Mouse (Mus musculus) liver, embryonic 16.5 days (tissue): ENCODE data around the gene Babam2. TPM values are rescaled to one million over a fixed set of nuclear protein-coding genes. Genes with fewer than 3 reads are reported as not detected.
A peak's percentile ranks its signal among the peaks of the same experiment; 100 is the strongest.

Experiments used
- ATAC-seq: fragments of 200-750 bp; cut with Nextera tagmentation; 2 replicates; pipeline ENCODE4 v1.8.0; 2017; ENCODE audit warnings: low read depth, mild to moderate bottlenecking, moderate number of reproducible peaks, moderate library complexity
- H3K27ac ChIP-seq: fragments of 300-500 bp; sonication (generic); 2 replicates; pipeline ENCODE4 v1.5.1; 2014; ENCODE audit warnings: mild to moderate bottlenecking, low read length
- H3K27me3 ChIP-seq: fragments of 300-500 bp; sonication (generic); 2 replicates; pipeline ENCODE4 v1.6.1; 2014; ENCODE audit warnings: low read depth, low read length, mixed read lengths; ENCODE audit not compliant: control insufficient read depth, insufficient read depth
- H3K36me3 ChIP-seq: fragments of 300-500 bp; sonication (generic); 2 replicates; pipeline ENCODE4 v1.6.1; 2014; ENCODE audit warnings: mild to moderate bottlenecking; ENCODE audit not compliant: control insufficient read depth, insufficient read depth
- H3K4me1 ChIP-seq: fragments of 300-500 bp; sonication (generic); 2 replicates; pipeline ENCODE4 v1.6.1; 2014; ENCODE audit warnings: low read depth, low read length, mixed read lengths; ENCODE audit not compliant: control insufficient read depth
- H3K4me2 ChIP-seq: fragments of 300-500 bp; sonication (generic); 2 replicates; pipeline ENCODE4 v1.6.1; 2014; ENCODE audit warnings: low read depth, low read length, mixed read lengths
- H3K4me3 ChIP-seq: fragments of 300-500 bp; sonication (generic); 2 replicates; pipeline ENCODE4 v1.5.1; 2014; ENCODE audit warnings: low read depth, mild to moderate bottlenecking, low read length
- H3K9ac ChIP-seq: fragments of 300-500 bp; sonication (generic); 2 replicates; pipeline ENCODE4 v1.6.1; 2014; ENCODE audit warnings: low read depth, low read length
- H3K9me3 ChIP-seq: fragments of 300-500 bp; sonication (generic); replicated peaks from 2 replicates; pipeline ENCODE4 v1.6.1; 2016; ENCODE audit warnings: low read length; ENCODE audit not compliant: control insufficient read depth
- WGBS: fragments of 180-500 bp; shearing (Covaris S2); extraction: QIAGEN DNeasy Blood & Tissue Kit; methylation state at CpG from one replicate; pipeline ENCODE4 v1.1.7; 2014; ENCODE audit not compliant: insufficient replicate concordance; 5-methylcytosine and 5-hydroxymethylcytosine counted together
- polyA plus RNA-seq: library from polyadenylated mRNA; unstranded; fragments of >200 nt; fragmentation: Nextera tagmentation; extraction: Ambion mirVana; gene quantifications from 2 replicates; pipeline ENCODE4 v1.2.1, GENCODE M21; 2015

Gene Babam2
- polyA plus RNA-seq, 1 experiment from 2014 or later, result 32.4 TPM

- H3K9ac ChIP-seq, result no peak overlapping the region
- no peak for ATAC-seq
- H3K27ac ChIP-seq, result no peak overlapping the region
Observed at GRCm38 (mm10) chr5:32102971-32103431, 405.5 kb downstream of the Babam2 start.

GRCm38 (mm10) chr5:32103545-32103944, 406.1 kb downstream of the Babam2 start:
- no peak overlapping the region for H3K4me3 ChIP-seq
- H3K36me3 ChIP-seq, result no peaks in the 10 kb centered on the region
- WGBS, result 52% methylated on average over 1 of the region's 1 CpGs
- no peaks in the 10 kb centered on the region for H3K9me3 ChIP-seq
- no peak for ATAC-seq
- no peak overlapping the region for H3K9ac ChIP-seq
- no peaks in the 10 kb centered on the region for H3K27me3 ChIP-seq
- H3K4me2 ChIP-seq, result no peak overlapping the region
- no peaks in the 10 kb centered on the region for H3K4me1 ChIP-seq
- no peak overlapping the region for H3K27ac ChIP-seq

More at GRCm38 (mm10) chr5:32102971-32103431, 405.5 kb downstream of the Babam2 start:
- WGBS, result 58% methylated on average over 6 of the region's 6 CpGs
- no peaks in the 10 kb centered on the region for H3K9me3 ChIP-seq
- no peaks in the 10 kb centered on the region for H3K27me3 ChIP-seq
- H3K4me1 ChIP-seq, result no peaks in the 10 kb centered on the region
- no peak overlapping the region for H3K4me3 ChIP-seq
- H3K4me2 ChIP-seq, result no peak overlapping the region
- H3K36me3 ChIP-seq, result no peaks in the 10 kb centered on the region

GRCm38 (mm10) chr5:32104119-32104990, 406.9 kb downstream of the Babam2 start:
- no peaks in the 10 kb centered on the region for H3K9me3 ChIP-seq
- no peak overlapping the region for H3K9ac ChIP-seq
- no peaks in the 10 kb centered on the region for H3K4me1 ChIP-seq
- H3K27me3 ChIP-seq, result no peaks in the 10 kb centered on the region
- WGBS, result 29% methylated on average over 12 of the region's 12 CpGs
- ATAC-seq, result no peak
- H3K4me2 ChIP-seq, result no peak overlapping the region
- H3K36me3 ChIP-seq, result no peaks in the 10 kb centered on the region
- H3K27ac ChIP-seq, result no peak overlapping the region
- H3K4me3 ChIP-seq, result no peak overlapping the region

GRCm38 (mm10) chr5:32106473-32107140, 409.1 kb downstream of the Babam2 start:
- ATAC-seq, result no peak
- H3K36me3 ChIP-seq, result no peaks in the 10 kb centered on the region
- H3K9ac ChIP-seq, result no peak overlapping the region
- H3K4me2 ChIP-seq, result no peak overlapping the region
- H3K27me3 ChIP-seq, result no peaks in the 10 kb centered on the region
- WGBS, result 61% methylated on average over 5 of the region's 5 CpGs
- no peak overlapping the region for H3K4me3 ChIP-seq
- no peaks in the 10 kb centered on the region for H3K9me3 ChIP-seq
- H3K4me1 ChIP-seq, result no peaks in the 10 kb centered on the region; the same call in 1 of the 2 replicates
- H3K27ac ChIP-seq, result no peak overlapping the region

- no peak overlapping the region for H3K4me3 ChIP-seq
- H3K9me3 ChIP-seq, result no peaks in the 10 kb centered on the region
- no peak overlapping the region for H3K27ac ChIP-seq
- H3K9ac ChIP-seq, result no peak overlapping the region
- 14% methylated on average over 4 of the region's 4 CpGs for WGBS
- H3K27me3 ChIP-seq, result no peaks in the 10 kb centered on the region
- H3K4me1 ChIP-seq, result no peaks in the 10 kb centered on the region; the same call in none of the 2 replicates
- ATAC-seq, result no peak
- no peak overlapping the region for H3K4me2 ChIP-seq
- no peaks in the 10 kb centered on the region for H3K36me3 ChIP-seq
Observed at GRCm38 (mm10) chr5:32110651-32111050, 413.2 kb downstream of the Babam2 start.

GRCm38 (mm10) chr5:32112206-32112916, 414.9 kb downstream of the Babam2 start:
- H3K27ac ChIP-seq, result peak overlapping the region; percentile 53
- H3K9me3 ChIP-seq, result no peaks in the 10 kb centered on the region
- H3K4me3 ChIP-seq, result no peak overlapping the region
- H3K9ac ChIP-seq, result no peak overlapping the region
- WGBS, result 13% methylated on average over 7 of the region's 7 CpGs
- no peaks in the 10 kb centered on the region for H3K36me3 ChIP-seq
- no peak for ATAC-seq
- no peak overlapping the region for H3K4me2 ChIP-seq
- no peaks in the 10 kb centered on the region for H3K27me3 ChIP-seq
- H3K4me1 ChIP-seq, result no peaks in the 10 kb centered on the region; the same call in none of the 2 replicates

GRCm38 (mm10) chr5:32120901-32121376, 423.5 kb downstream of the Babam2 start:
- no peak for ATAC-seq
- H3K9ac ChIP-seq, result no peak overlapping the region
- no peaks in the 10 kb centered on the region for H3K9me3 ChIP-seq
- no peaks in the 10 kb centered on the region for H3K36me3 ChIP-seq
- H3K4me1 ChIP-seq, result no peaks in the 10 kb centered on the region
- H3K27ac ChIP-seq, result no peak overlapping the region
- H3K27me3 ChIP-seq, result no peaks in the 10 kb centered on the region
- no peak overlapping the region for H3K4me2 ChIP-seq
- no peak overlapping the region for H3K4me3 ChIP-seq
- 52% methylated on average over 11 of the region's 11 CpGs for whole genome bisulfite sequencing

GRCm38 (mm10) chr5:32121936-32122335, 424.5 kb downstream of the Babam2 start:
- Histone ChIP-seq H3K9me3 (no peaks in the 10 kb centered on the region), H3K4me1 (no peaks in the 10 kb centered on the region), H3K9ac (no peak overlapping the region), H3K36me3 (no peaks in the 10 kb centered on the region), H3K27me3 (no peaks in the 10 kb centered on the region), H3K4me2 (no peak overlapping the region), H3K4me3 (no peak overlapping the region), H3K27ac (no peak overlapping the region)
- ATAC-seq, result no peak
- WGBS, result 41% methylated on average over 6 of the region's 6 CpGs
